Mouse (Mus musculus): ENCODE data around the gene Fam193b. TPM values are rescaled to one million over a fixed set of nuclear protein-coding genes. Genes with fewer than 3 reads are reported as not detected.
"Not testable (repeated sequence)": the region's sequence is repeated elsewhere in the genome, so short reads cannot be mapped to it uniquely, and the experiment has no call there.

Fam193b gene
- 10 to 100 TPM; 21.2 to 24.0 TPM for total RNA-seq (2021)

- peak; percentile 97 for DNase-seq
Measured at GRCm38 (mm10) chr13:55571027-55571751, at the start of gene Fam193b. TSS of gene Fam193b (minus strand) at chr13:55571120.

- no peak for DNase-seq
Measured at GRCm38 (mm10) chr13:55620275-55620674, 49.4 kb upstream of the Fam193b start.

GRCm38 (mm10) chr13:55619328-55619727 is 48.4 kb upstream of the Fam193b start:
- no peak for DNase-seq

- DNase-seq: no peak
Measured at GRCm38 (mm10) chr13:55613471-55613870, 42.6 kb upstream of the Fam193b start.

GRCm38 (mm10) chr13:55611996-55612395 is 41.1 kb upstream of the Fam193b start:
- DNase-seq: no peak

GRCm38 (mm10) chr13:55607624-55608006 is 36.7 kb upstream of the Fam193b start:
- DNase-seq: no peak

GRCm38 (mm10) chr13:55606899-55607623 is 36.1 kb upstream of the Fam193b start:
- DNase-seq: no peak

- DNase-seq: no peak
Measured at GRCm38 (mm10) chr13:55604606-55605005, 33.7 kb upstream of the Fam193b start.

GRCm38 (mm10) chr13:55601611-55602010 is 30.7 kb upstream of the Fam193b start:
- DNase-seq: peak; percentile 88

- no peak for DNase-seq
Measured at GRCm38 (mm10) chr13:55600657-55601056, 29.7 kb upstream of the Fam193b start.

- DNase-seq: peak; percentile 92
Measured at GRCm38 (mm10) chr13:55599566-55600540, 28.9 kb upstream of the Fam193b start, which contains the start of gene B4galt7. TSS of gene B4galt7 (plus strand) at chr13:55599896.

GRCm38 (mm10) chr13:55596802-55597201 is 25.9 kb upstream of the Fam193b start:
- DNase-seq: no peak

GRCm38 (mm10) chr13:55595375-55595774 is 24.5 kb upstream of the Fam193b start:
- DNase-seq: no peak

- DNase-seq: no peak
Measured at GRCm38 (mm10) chr13:55593254-55593747, 22.4 kb upstream of the Fam193b start.

- peak; percentile 97 for DNase-seq
Measured at GRCm38 (mm10) chr13:55592512-55593253, 21.8 kb upstream of the Fam193b start.

GRCm38 (mm10) chr13:55591961-55592490 is 21.1 kb upstream of the Fam193b start:
- DNase-seq: no peak

- no peak for DNase-seq
Measured at GRCm38 (mm10) chr13:55578086-55578485, 7.2 kb upstream of the Fam193b start.

- DNase-seq: not testable (repeated sequence)
Measured at GRCm38 (mm10) chr13:55576872-55577271, 6.0 kb upstream of the Fam193b start.

- no peak for DNase-seq
Measured at GRCm38 (mm10) chr13:55575932-55576331, 5.0 kb upstream of the Fam193b start.

- DNase-seq: no peak
Measured at GRCm38 (mm10) chr13:55574321-55574720, 3.4 kb upstream of the Fam193b start.

- no peak for DNase-seq
Measured at GRCm38 (mm10) chr13:55573432-55573831, 2.5 kb upstream of the Fam193b start, which contains the start of gene Tmed9. TSS of gene Tmed9 (plus strand) at chr13:55573732.

Measured in heart, postnatal 4 days (tissue).